Mouse (Mus musculus) forebrain, embryonic 11.5 days (tissue): ENCODE data around the gene Sergef. TPM values are rescaled to one million over a fixed set of nuclear protein-coding genes. Genes with fewer than 3 reads are reported as not detected.

Source experiments
- ATAC-seq: fragments of 200-750 bp; cut with Nextera tagmentation; replicated peaks from 2 replicates; pipeline ENCODE4 v1.8.0; 2017; ENCODE audit warnings: moderate TSS enrichment; ENCODE audit not compliant: low FRiP score
- DNase-seq: peaks from one replicate; pipeline ENCODE4 v3.0.0-alpha.2; 2017; ENCODE audit warnings: low spot score
- H3K27ac ChIP-seq: fragments of 300-500 bp; sonication (generic); 2 replicates; pipeline ENCODE4 v1.5.1; 2014; ENCODE audit warnings: low read depth, low read length
- H3K27me3 ChIP-seq: fragments of 300-500 bp; sonication (generic); 2 replicates; pipeline ENCODE4 v1.6.1; 2014; ENCODE audit warnings: mild to moderate bottlenecking, low read length, mixed read lengths; ENCODE audit not compliant: control insufficient read depth, insufficient read depth
- H3K36me3 ChIP-seq: fragments of 300-500 bp; sonication (generic); 2 replicates; pipeline ENCODE4 v1.6.1; 2014; ENCODE audit warnings: mild to moderate bottlenecking, low read length, moderate library complexity, mixed read lengths; ENCODE audit not compliant: control insufficient read depth, insufficient read depth
- H3K4me1 ChIP-seq: fragments of 300-500 bp; sonication (generic); replicated peaks from 2 replicates; pipeline ENCODE4 v1.6.1; 2014; ENCODE audit warnings: low read length, mixed read lengths; ENCODE audit not compliant: control insufficient read depth, insufficient read depth
- H3K4me2 ChIP-seq: fragments of 300-500 bp; sonication (generic); 2 replicates; pipeline ENCODE4 v1.6.1; 2014; ENCODE audit warnings: low read depth, mild to moderate bottlenecking, low read length, moderate library complexity, mixed read lengths; ENCODE audit not compliant: severe bottlenecking
- H3K4me3 ChIP-seq: fragments of 300-500 bp; sonication (generic); 2 replicates; pipeline ENCODE4 v1.5.1; 2014; ENCODE audit warnings: low read depth, low read length
- H3K9ac ChIP-seq: fragments of 300-500 bp; sonication (generic); 2 replicates; pipeline ENCODE4 v1.6.1; 2014; ENCODE audit warnings: low read length
- H3K9me3 ChIP-seq: fragments of 300-500 bp; sonication (generic); 2 replicates; pipeline ENCODE4 v1.6.1; 2016; ENCODE audit warnings: low read length, mixed read lengths; ENCODE audit not compliant: control insufficient read depth
- WGBS: fragments of 180-500 bp; shearing (Covaris S2); extraction: QIAGEN DNeasy Blood & Tissue Kit; methylation state at CpG from one replicate; pipeline ENCODE4 v1.1.7; 2014; 5-methylcytosine and 5-hydroxymethylcytosine counted together
- polyA plus RNA-seq: library from polyadenylated mRNA; unstranded; fragments of >200 nt; fragmentation: Nextera tagmentation; extraction: Ambion mirVana; gene quantifications from 2 replicates; pipeline ENCODE4 v1.2.1, GENCODE M21; 2014

Sergef gene
- polyA plus RNA-seq, 1 experiment from 2014 or later: 18.7 TPM

DNA sequence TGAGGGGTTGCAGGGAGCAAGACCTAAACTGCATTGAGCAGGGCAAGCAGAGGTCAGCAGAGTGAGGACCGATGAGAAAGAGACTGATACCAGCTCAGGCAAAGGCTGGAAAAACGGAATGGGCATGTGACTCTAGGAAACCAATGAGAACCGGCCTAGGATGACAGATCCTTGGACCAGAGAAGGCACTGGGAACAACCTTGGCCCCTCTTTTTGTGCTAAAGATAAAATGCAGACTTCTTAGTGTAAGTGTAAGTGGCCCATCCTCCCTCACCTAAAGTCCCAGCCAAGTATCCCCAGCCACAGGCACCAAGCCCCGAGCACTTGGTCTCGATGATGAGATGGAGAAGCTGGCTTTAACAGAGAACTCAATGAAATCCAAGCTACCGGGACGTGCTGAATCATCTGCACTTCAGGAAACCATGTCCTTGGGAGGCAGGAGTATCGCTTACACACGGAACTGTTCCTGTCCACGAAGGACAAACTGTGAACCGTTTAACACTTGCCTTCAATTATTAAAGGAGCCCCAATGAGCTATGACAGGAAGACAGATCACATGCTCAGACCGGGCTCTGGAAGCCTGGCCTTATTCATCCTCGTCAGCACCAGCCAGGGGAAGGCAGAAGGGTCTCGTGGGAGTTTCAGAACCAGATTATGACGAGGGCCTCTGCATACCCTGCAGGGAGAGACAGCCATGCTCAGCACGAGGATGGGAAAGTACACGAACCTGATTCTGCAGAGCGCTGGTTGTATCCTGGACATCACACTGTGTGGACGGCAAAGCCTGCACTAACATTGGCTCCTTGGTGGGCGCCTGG, 87.5 kb downstream of the Sergef start:
- Histone ChIP-seq H3K9ac (no peak overlapping the region), H3K27ac (no peak overlapping the region), H3K4me2 (no peak overlapping the region), H3K9me3 (no peaks in the 10 kb centered on the region), H3K4me1 (peaks cover 5% of the 10 kb centered on the region; the same call in 1 of the 2 replicates), H3K27me3 (no peaks in the 10 kb centered on the region), H3K36me3 (no peaks in the 10 kb centered on the region), H3K4me3 (no peak overlapping the region)
- 85% methylated on average over 20 of the region's 20 CpGs for WGBS
- no peak for DNase-seq
- no peak for ATAC-seq

DNA sequence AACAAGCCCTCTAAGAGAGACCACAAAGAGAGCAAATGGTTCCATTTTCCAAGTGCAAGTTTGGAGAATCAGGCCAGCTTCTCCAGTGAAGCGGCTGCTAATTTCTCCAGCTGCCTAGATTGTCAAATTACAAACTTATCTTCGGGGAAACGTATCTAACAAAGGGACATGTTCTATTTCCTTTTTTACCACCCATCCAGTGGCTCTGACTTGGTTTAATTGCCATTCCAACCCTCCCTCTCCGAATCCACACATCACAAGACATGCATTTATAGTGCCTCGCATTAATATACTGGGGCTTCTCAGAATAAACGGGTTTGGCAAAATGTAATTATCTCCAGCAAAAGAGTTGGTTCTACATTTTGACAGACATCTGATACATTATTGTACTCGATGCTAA, 88.4 kb downstream of the Sergef start:
- Histone ChIP-seq H3K27ac (no peak overlapping the region), H3K4me2 (no peak overlapping the region)
- no peak for DNase-seq

DNA sequence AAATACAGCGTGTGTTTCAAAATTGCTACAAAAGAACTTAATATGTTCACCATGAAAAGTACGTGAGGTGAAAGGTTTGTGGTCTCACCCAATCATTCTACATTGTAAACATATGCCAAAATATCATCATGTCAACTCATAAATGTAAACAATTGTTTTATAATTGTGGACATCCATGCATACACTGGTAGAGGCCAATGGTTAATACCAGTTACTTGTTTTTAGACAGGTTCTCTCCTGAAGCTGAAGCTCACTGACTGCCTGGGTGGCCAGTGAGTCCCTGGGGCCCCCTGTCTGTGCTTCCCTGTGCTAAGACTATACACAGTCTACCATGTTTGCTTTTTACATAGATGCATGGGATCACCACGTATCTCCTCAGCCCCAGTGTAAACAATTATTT, 91.5 kb downstream of the Sergef start:
- H3K36me3 ChIP-seq: no peaks in the 10 kb centered on the region
- H3K4me1 ChIP-seq: no peaks in the 10 kb centered on the region
- 91% methylated on average over 3 of the region's 3 CpGs for WGBS
- H3K9me3 ChIP-seq: no peaks in the 10 kb centered on the region
- no peak overlapping the region for H3K4me2 ChIP-seq
- H3K27me3 ChIP-seq: no peaks in the 10 kb centered on the region
- ATAC-seq (no peak), DNase-seq (no peak)
- H3K27ac ChIP-seq: no peak overlapping the region
- no peak overlapping the region for H3K9ac ChIP-seq
- no peak overlapping the region for H3K4me3 ChIP-seq

More for the DNA sequence above, 88.4 kb downstream of the Sergef start:
- no peaks in the 10 kb centered on the region for H3K36me3 ChIP-seq
- no peaks in the 10 kb centered on the region for H3K9me3 ChIP-seq
- 80% methylated on average over 7 of the region's 7 CpGs for WGBS
- H3K4me3 ChIP-seq: no peak overlapping the region
- no peaks in the 10 kb centered on the region for H3K27me3 ChIP-seq
- H3K9ac ChIP-seq: no peak overlapping the region
- no peak for ATAC-seq
- no peaks in the 10 kb centered on the region for H3K4me1 ChIP-seq

DNA sequence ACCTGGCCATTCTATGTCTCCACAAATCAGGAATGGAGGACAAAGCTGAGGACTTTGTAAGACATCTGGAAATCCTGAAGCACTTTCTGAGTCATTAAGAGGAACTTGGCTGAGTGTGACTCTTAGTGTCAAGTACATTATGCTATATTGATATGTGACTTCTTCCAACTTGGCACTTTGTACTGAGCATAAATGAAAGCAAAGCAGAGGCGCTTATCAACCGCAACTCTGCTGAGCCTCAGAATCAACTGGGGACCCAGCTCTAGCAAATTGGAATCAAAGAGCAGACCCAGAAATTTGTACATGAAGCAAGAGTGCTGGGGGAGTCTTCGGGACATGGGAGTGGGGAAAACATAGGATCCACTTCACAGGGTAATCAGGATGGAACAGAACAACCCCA, 92.0 kb downstream of the Sergef start:
- ATAC-seq: no peak
- H3K27ac ChIP-seq: no peak overlapping the region
- H3K27me3 ChIP-seq: no peaks in the 10 kb centered on the region

DNA sequence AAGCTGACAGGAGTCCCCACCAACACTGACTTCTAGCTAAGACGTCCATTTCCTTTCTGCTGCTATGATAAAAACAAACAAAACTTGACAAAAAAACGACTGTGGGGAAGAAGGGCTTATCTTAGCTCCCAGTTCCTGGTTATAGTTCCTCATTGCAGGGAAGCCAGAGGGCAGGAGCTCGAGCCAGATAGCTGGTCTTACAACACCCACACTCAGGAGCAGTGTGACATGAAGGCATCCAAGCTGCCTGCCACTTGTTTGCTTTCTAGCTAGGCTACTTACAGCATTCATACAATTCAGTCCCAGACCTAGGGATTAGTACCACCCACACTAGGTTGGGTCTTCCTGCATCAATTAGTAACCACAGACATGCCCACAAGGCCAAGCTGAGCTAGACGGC, 93.1 kb downstream of the Sergef start:
- no peak overlapping the region for H3K27ac ChIP-seq
- H3K4me2 ChIP-seq: no peak overlapping the region
- no peak for DNase-seq
- no peak overlapping the region for H3K4me3 ChIP-seq
- H3K36me3 ChIP-seq: no peaks in the 10 kb centered on the region
- no peaks in the 10 kb centered on the region for H3K27me3 ChIP-seq
- ATAC-seq: no peak
- WGBS: 75% methylated on average over 4 of the region's 4 CpGs
- H3K9ac ChIP-seq: no peak overlapping the region
- no peaks in the 10 kb centered on the region for H3K9me3 ChIP-seq
- H3K4me1 ChIP-seq: no peaks in the 10 kb centered on the region

More for the DNA sequence above, 92.0 kb downstream of the Sergef start:
- Histone ChIP-seq H3K36me3 (no peaks in the 10 kb centered on the region), H3K9ac (no peak overlapping the region), H3K9me3 (no peaks in the 10 kb centered on the region), H3K4me3 (no peak overlapping the region), H3K4me2 (no peak overlapping the region), H3K4me1 (no peaks in the 10 kb centered on the region)
- WGBS: 95% methylated on average over 3 of the region's 3 CpGs
- no peak for DNase-seq

DNA sequence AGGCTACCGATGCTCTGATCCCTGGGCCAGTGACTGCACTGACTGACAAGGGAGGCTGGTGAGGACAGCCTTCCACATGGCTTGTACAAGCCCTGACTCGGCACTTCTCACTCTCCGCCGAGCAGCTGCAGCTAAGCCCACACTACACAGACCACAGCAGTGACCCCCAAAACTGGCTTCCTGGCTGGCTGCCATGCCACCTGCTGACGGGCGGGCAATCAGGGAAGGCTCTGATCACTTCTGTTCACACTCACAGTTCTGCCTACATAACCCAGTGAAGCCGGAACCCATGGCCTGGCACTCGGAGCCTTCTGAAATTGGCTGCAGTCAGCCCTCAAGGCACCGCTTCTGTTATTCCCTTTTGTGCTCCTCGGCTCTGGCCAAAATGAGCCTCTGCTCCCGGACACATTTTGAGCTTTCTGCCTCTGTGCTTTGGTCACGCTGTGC, 95.4 kb downstream of the Sergef start:
- no peaks in the 10 kb centered on the region for H3K9me3 ChIP-seq
- no peak overlapping the region for H3K4me3 ChIP-seq
- H3K9ac ChIP-seq: no peak overlapping the region
- no peaks in the 10 kb centered on the region for H3K36me3 ChIP-seq
- no peaks in the 10 kb centered on the region for H3K4me1 ChIP-seq
- H3K4me2 ChIP-seq: no peak overlapping the region
- WGBS: 86% methylated on average over 12 of the region's 12 CpGs
- no peaks in the 10 kb centered on the region for H3K27me3 ChIP-seq
- DNase-seq (no peak), ATAC-seq (no peak)
- H3K27ac ChIP-seq: no peak overlapping the region

DNA sequence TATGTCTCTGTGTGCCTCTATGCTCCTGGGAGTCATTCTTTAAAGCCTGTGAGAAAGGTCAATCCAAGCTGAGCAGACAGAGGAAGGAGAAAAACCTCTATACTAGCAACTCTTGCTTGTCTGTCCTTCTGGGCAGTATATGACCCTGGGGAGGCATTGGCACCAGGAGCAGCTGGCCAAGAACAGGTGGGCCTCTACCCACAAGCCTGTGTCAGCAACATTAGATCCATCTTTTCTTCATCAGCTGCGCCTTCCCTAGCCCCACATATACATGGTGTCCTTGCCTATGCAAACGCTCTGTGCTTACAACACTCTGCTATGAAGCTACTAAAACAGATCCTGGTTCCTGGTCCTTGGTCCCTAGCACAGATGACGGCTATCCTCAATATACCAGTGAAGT, 97.5 kb downstream of the Sergef start:
- DNase-seq: no peak
- ATAC-seq: no peak
- Histone ChIP-seq H3K4me1 (no peaks in the 10 kb centered on the region), H3K4me2 (no peak overlapping the region), H3K9ac (no peak overlapping the region), H3K27me3 (no peaks in the 10 kb centered on the region), H3K36me3 (no peaks in the 10 kb centered on the region), H3K9me3 (no peaks in the 10 kb centered on the region), H3K4me3 (no peak overlapping the region), H3K27ac (no peak overlapping the region)
- WGBS: 95% methylated on average over 3 of the region's 3 CpGs

DNA sequence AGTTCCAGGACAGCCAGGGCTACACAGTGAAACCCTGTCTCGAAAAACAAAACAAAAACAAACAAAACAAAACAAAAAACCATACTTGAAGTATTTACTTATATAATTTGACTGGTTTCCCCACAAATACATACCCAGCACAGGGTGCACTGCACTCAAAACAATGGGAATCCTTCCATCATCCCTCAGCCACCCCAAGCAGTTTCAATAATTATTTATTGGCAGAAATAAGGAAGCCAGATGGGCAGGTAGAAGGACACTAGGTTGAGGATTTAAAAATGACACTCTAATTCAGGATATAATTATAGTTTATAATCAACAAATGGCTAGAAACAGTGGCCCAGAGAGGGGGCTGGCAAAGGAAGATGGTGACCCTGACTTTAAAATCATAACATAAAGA, 99.0 kb downstream of the Sergef start:
- no peak overlapping the region for H3K9ac ChIP-seq
- ATAC-seq (no peak), DNase-seq (no peak)
- no peaks in the 10 kb centered on the region for H3K27me3 ChIP-seq
- no peaks in the 10 kb centered on the region for H3K36me3 ChIP-seq
- peaks cover under 1% of the 10 kb centered on the region; the same call in 1 of the 2 replicates for H3K4me1 ChIP-seq
- no peak overlapping the region for H3K4me2 ChIP-seq
- H3K9me3 ChIP-seq: no peaks in the 10 kb centered on the region
- 65% methylated on average over 1 of the region's 1 CpGs for WGBS
- no peak overlapping the region for H3K27ac ChIP-seq
- H3K4me3 ChIP-seq: no peak overlapping the region
